Mouse (Mus musculus) stomach, embryonic 14.5 days (tissue): Measurements from ENCODE around the gene Pcyox1. TPM values are rescaled to one million over a fixed set of nuclear protein-coding genes. Genes with fewer than 3 reads are reported as not detected.

Experiments
- ATAC-seq: fragments of 200-750 bp; cut with Nextera tagmentation; 2 replicates; pipeline ENCODE4 v1.8.0; 2017; ENCODE audit warnings: low read depth, moderate TSS enrichment; ENCODE audit not compliant: insufficient number of reproducible peaks, insufficient read depth, low FRiP score
- H3K27ac ChIP-seq: fragments of 300-500 bp; sonication (generic); 2 replicates; pipeline ENCODE4 v1.5.1; 2014; ENCODE audit warnings: mild to moderate bottlenecking, low read length, moderate library complexity, mixed read lengths
- H3K27me3 ChIP-seq: fragments of 300-500 bp; sonication (generic); 2 replicates; pipeline ENCODE4 v1.6.1; 2014; ENCODE audit warnings: low read length, control low read depth, mixed read lengths; ENCODE audit not compliant: control insufficient read depth, insufficient read depth
- H3K36me3 ChIP-seq: fragments of 300-500 bp; sonication (generic); 2 replicates; pipeline ENCODE4 v1.6.1; 2014; ENCODE audit warnings: mild to moderate bottlenecking, control low read depth, low read length, moderate library complexity, mixed read lengths; ENCODE audit not compliant: control insufficient read depth, insufficient read depth
- H3K4me1 ChIP-seq: fragments of 300-500 bp; sonication (generic); 2 replicates; pipeline ENCODE4 v1.6.1; 2014; ENCODE audit warnings: low read length, control low read depth, mixed read lengths; ENCODE audit not compliant: control insufficient read depth, insufficient read depth
- H3K4me2 ChIP-seq: fragments of 300-500 bp; sonication (generic); replicated peaks from 2 replicates; pipeline ENCODE4 v1.6.1; 2014; ENCODE audit warnings: low read depth, low read length, control low read depth
- H3K4me3 ChIP-seq: fragments of 300-500 bp; sonication (generic); 2 replicates; pipeline ENCODE4 v1.5.1; 2014; ENCODE audit warnings: low read depth, low read length, control low read depth
- H3K9ac ChIP-seq: fragments of 300-500 bp; sonication (generic); replicated peaks from 2 replicates; pipeline ENCODE4 v1.6.1; 2014; ENCODE audit warnings: low read depth, mild to moderate bottlenecking, control low read depth, low read length, moderate library complexity, mixed read lengths
- H3K9me3 ChIP-seq: fragments of 300-500 bp; sonication (generic); 2 replicates; pipeline ENCODE4 v1.6.1; 2016; ENCODE audit warnings: low read depth, low read length, control low read depth; ENCODE audit not compliant: control insufficient read depth
- WGBS: fragments of 180-500 bp; shearing (Covaris S2); extraction: QIAGEN DNeasy Blood & Tissue Kit; methylation state at CpG from one replicate; pipeline ENCODE4 v1.1.7; 2014; 5-methylcytosine and 5-hydroxymethylcytosine counted together
- polyA plus RNA-seq: library from polyadenylated mRNA; unstranded; fragments of >200 nt; fragmentation: Nextera tagmentation; extraction: Ambion mirVana; gene quantifications from 2 replicates; pipeline ENCODE4 v1.2.1, GENCODE M21; 2014

The Pcyox1 gene
- polyA plus RNA-seq, 1 experiment from 2014 or later, result 102 TPM

GRCm38 (mm10) chr6:86394078-86394720, 2.8 kb downstream of the Pcyox1 start:
- Histone ChIP-seq H3K27ac (no peak overlapping the region), H3K4me1 (peaks cover 20% of the 10 kb centered on the region; the same call in 1 of the 2 replicates), H3K4me3 (no peak overlapping the region), H3K36me3 (peaks cover 31% of the 10 kb centered on the region), H3K9ac (no peak overlapping the region), H3K27me3 (no peaks in the 10 kb centered on the region), H3K4me2 (no peak overlapping the region), H3K9me3 (no peaks in the 10 kb centered on the region)
- no peak for ATAC-seq
- 81% methylated on average over 17 of the region's 17 CpGs for WGBS

- Histone ChIP-seq H3K4me3 (no peak overlapping the region), H3K9me3 (no peaks in the 10 kb centered on the region), H3K9ac (no peak overlapping the region), H3K36me3 (peaks cover 42% of the 10 kb centered on the region), H3K4me1 (peaks cover 20% of the 10 kb centered on the region; the same call in 1 of the 2 replicates), H3K27me3 (no peaks in the 10 kb centered on the region), H3K27ac (no peak overlapping the region), H3K4me2 (no peak overlapping the region)
- no peak for ATAC-seq
- 100% methylated on average over 1 of the region's 1 CpGs for WGBS
These were observed 3.8 kb downstream of the Pcyox1 start for GRCm38 (mm10) chr6:86393187-86393586.

- H3K4me1 ChIP-seq, result peaks cover 14% of the 10 kb centered on the region; the same call in 1 of the 2 replicates
- H3K9me3 ChIP-seq, result no peaks in the 10 kb centered on the region
- 92% methylated on average over 5 of the region's 5 CpGs for WGBS
- peaks cover 56% of the 10 kb centered on the region for H3K36me3 ChIP-seq
- no peak overlapping the region for H3K9ac ChIP-seq
- no peaks in the 10 kb centered on the region for H3K27me3 ChIP-seq
- H3K4me2 ChIP-seq, result no peak overlapping the region
- no peak overlapping the region for H3K4me3 ChIP-seq
- no peak overlapping the region for H3K27ac ChIP-seq
- ATAC-seq, result no peak
These were observed 5.6 kb downstream of the Pcyox1 start for GRCm38 (mm10) chr6:86391326-86391725.

- H3K4me1 ChIP-seq, result no peaks in the 10 kb centered on the region
- H3K9me3 ChIP-seq, result no peaks in the 10 kb centered on the region
- no peaks in the 10 kb centered on the region for H3K27me3 ChIP-seq
- H3K27ac ChIP-seq, result no peak overlapping the region
- no peak overlapping the region for H3K4me2 ChIP-seq
- no peak overlapping the region for H3K9ac ChIP-seq
- no peak overlapping the region for H3K4me3 ChIP-seq
- 69% methylated on average over 18 of the region's 18 CpGs for WGBS
- peaks cover 56% of the 10 kb centered on the region for H3K36me3 ChIP-seq
- ATAC-seq, result no peak
These were observed 8.5 kb downstream of the Pcyox1 start for GRCm38 (mm10) chr6:86388461-86388860.

- no peak overlapping the region for H3K9ac ChIP-seq
- H3K4me2 ChIP-seq, result no peak overlapping the region
- H3K27ac ChIP-seq, result no peak overlapping the region
- no peaks in the 10 kb centered on the region for H3K4me1 ChIP-seq
- no peaks in the 10 kb centered on the region for H3K9me3 ChIP-seq
- no peak for ATAC-seq
- H3K4me3 ChIP-seq, result no peak overlapping the region
- no peaks in the 10 kb centered on the region for H3K27me3 ChIP-seq
- peaks cover 56% of the 10 kb centered on the region for H3K36me3 ChIP-seq
- WGBS, result 90% methylated on average over 12 of the region's 12 CpGs
These were observed 9.6 kb downstream of the Pcyox1 start for GRCm38 (mm10) chr6:86387313-86387712.

- Histone ChIP-seq H3K4me1 (no peaks in the 10 kb centered on the region), H3K36me3 (peaks cover 39% of the 10 kb centered on the region), H3K4me3 (no peak overlapping the region), H3K4me2 (no peak overlapping the region), H3K9me3 (no peaks in the 10 kb centered on the region), H3K9ac (no peak overlapping the region), H3K27ac (no peak overlapping the region), H3K27me3 (no peaks in the 10 kb centered on the region)
- WGBS, result 77% methylated on average over 5 of the region's 5 CpGs
- ATAC-seq, result no peak
These were observed 11.4 kb downstream of the Pcyox1 start for GRCm38 (mm10) chr6:86385362-86386104.

- Histone ChIP-seq H3K9me3 (no peaks in the 10 kb centered on the region), H3K4me3 (no peak overlapping the region), H3K36me3 (peaks cover 31% of the 10 kb centered on the region), H3K4me2 (no peak overlapping the region), H3K27ac (no peak overlapping the region), H3K4me1 (no peaks in the 10 kb centered on the region), H3K9ac (no peak overlapping the region), H3K27me3 (no peaks in the 10 kb centered on the region)
- WGBS, result 47% methylated on average over 4 of the region's 4 CpGs
- ATAC-seq, result no peak
These were observed 12.3 kb downstream of the Pcyox1 start for GRCm38 (mm10) chr6:86384692-86385091.

- no peak for ATAC-seq
- Histone ChIP-seq H3K4me3 (no peak overlapping the region), H3K36me3 (peaks cover 26% of the 10 kb centered on the region), H3K27ac (no peak overlapping the region), H3K27me3 (no peaks in the 10 kb centered on the region), H3K9me3 (no peaks in the 10 kb centered on the region), H3K9ac (no peak overlapping the region), H3K4me1 (no peaks in the 10 kb centered on the region), H3K4me2 (no peak overlapping the region)
- WGBS, result 49% methylated on average over 16 of the region's 16 CpGs
These were observed 13.6 kb downstream of the Pcyox1 start for GRCm38 (mm10) chr6:86383370-86383769.
